Mouse (Mus musculus) forebrain, embryonic 16.5 days (tissue): ENCODE measurements around the gene Gm20509. TPM values are rescaled to one million over a fixed set of nuclear protein-coding genes. Genes with fewer than 3 reads are reported as not detected.

Experiments used
- ATAC-seq: fragments of 200-750 bp; cut with Nextera tagmentation; 2 replicates; pipeline ENCODE4 v1.8.0; 2017; ENCODE audit warnings: mild to moderate bottlenecking, moderate library complexity
- H3K27ac ChIP-seq: fragments of 300-500 bp; sonication (generic); 2 replicates; pipeline ENCODE4 v1.5.1; 2014; ENCODE audit warnings: low read length, control low read depth
- H3K27me3 ChIP-seq: fragments of 300-500 bp; sonication (generic); replicated peaks from 2 replicates; pipeline ENCODE4 v1.6.1; 2014; ENCODE audit warnings: low read length; ENCODE audit not compliant: control insufficient read depth, insufficient read depth
- H3K36me3 ChIP-seq: fragments of 300-500 bp; sonication (generic); 2 replicates; pipeline ENCODE4 v1.6.1; 2014; ENCODE audit not compliant: control insufficient read depth, insufficient read depth
- H3K4me1 ChIP-seq: fragments of 300-500 bp; sonication (generic); replicated peaks from 2 replicates; pipeline ENCODE4 v1.6.1; 2014; ENCODE audit warnings: low read length; ENCODE audit not compliant: control insufficient read depth, insufficient read depth
- H3K4me2 ChIP-seq: fragments of 300-500 bp; sonication (generic); 2 replicates; pipeline ENCODE4 v1.6.1; 2014; ENCODE audit warnings: mild to moderate bottlenecking, low read length, control low read depth
- H3K4me3 ChIP-seq: fragments of 300-500 bp; sonication (generic); replicated peaks from 2 replicates; pipeline ENCODE4 v1.5.1; 2014; ENCODE audit warnings: mild to moderate bottlenecking, low read length, control low read depth
- H3K9ac ChIP-seq: fragments of 300-500 bp; sonication (generic); replicated peaks from 2 replicates; pipeline ENCODE4 v1.6.1; 2014; ENCODE audit warnings: low read depth, low read length, control low read depth
- H3K9me3 ChIP-seq: fragments of 300-500 bp; sonication (generic); 2 replicates; pipeline ENCODE4 v1.6.1; 2016; ENCODE audit warnings: low read length; ENCODE audit not compliant: control insufficient read depth
- WGBS: fragments of 180-500 bp; shearing (Covaris S2); extraction: QIAGEN DNeasy Blood & Tissue Kit; methylation state at CpG from one replicate; pipeline ENCODE4 v1.1.7; 2014; 5-methylcytosine and 5-hydroxymethylcytosine counted together
- polyA plus RNA-seq: library from polyadenylated mRNA; unstranded; fragments of >200 nt; fragmentation: Nextera tagmentation; extraction: Ambion mirVana; gene quantifications from 2 replicates; pipeline ENCODE4 v1.2.1, GENCODE M21; 2015

Gm20509 gene
- not detected in 2 replicates for polyA plus RNA-seq

DNA sequence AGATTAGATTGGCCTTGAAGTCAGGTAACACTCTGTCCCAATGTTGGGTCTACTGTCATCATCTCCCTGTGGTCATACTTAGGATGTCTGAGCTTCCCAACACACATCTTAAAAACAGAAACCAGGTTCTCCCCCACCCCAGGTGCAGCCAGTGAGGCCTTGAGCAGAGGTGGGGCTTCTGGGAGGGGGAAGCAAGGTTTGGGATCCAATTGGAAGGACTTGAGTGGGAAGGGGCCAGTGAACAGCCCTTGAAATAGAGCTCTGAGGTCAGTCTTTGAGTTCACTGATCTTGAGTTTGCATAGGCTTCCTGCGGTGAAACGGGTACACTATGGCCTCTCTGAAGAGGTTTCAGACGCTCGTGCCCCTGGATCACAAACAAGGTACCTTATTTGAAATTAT lies at the start of gene Gm20509:
TSS of gene Gm20509 (plus strand) at position 290 of the 400 bp plus-strand sequence.
- WGBS: 93% methylated on average over 4 of the region's 4 CpGs
- Histone ChIP-seq H3K27me3 (peaks cover 25% of the 10 kb centered on the region), H3K9me3 (no peaks in the 10 kb centered on the region), H3K4me3 (peak within 1 kb of the TSS; percentile 35), H3K4me1 (peaks cover 6% of the 10 kb centered on the region), H3K27ac (no peak within 1 kb of the TSS), H3K36me3 (no peaks in the 10 kb centered on the region), H3K4me2 (peak within 1 kb of the TSS; percentile 60), H3K9ac (peak within 1 kb of the TSS; percentile 50)
- ATAC-seq: no peak

DNA sequence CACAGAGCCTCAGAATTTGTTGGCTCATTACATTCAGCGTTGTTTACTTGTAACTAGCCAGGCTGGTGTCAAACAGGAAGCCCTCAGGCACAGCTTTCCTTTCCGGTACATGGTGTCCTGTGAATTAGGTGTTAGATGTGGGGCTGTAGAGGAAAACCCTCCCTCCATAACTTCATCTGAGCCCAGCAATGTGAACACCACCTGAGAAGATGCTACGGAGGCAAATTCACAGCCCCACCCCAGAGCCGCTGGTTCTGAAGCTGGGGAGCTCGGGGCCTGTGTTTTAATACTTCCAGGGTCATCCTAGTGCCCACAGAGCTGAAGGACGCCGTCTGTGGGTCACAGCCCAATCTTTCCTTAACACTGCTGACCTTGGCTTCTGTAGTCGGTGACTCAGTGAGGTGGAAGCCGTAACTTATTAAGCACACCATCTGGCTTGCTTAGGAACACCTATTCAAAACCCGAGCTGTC lies 46.8 kb upstream of the Gm20509 start:
- ATAC-seq: no peak
- no peak overlapping the region for H3K27ac ChIP-seq
- H3K27me3 ChIP-seq: no peaks in the 10 kb centered on the region
- no peaks in the 10 kb centered on the region for H3K4me1 ChIP-seq
- H3K9me3 ChIP-seq: no peaks in the 10 kb centered on the region
- H3K4me2 ChIP-seq: no peak overlapping the region
- no peaks in the 10 kb centered on the region for H3K36me3 ChIP-seq
- no peak overlapping the region for H3K9ac ChIP-seq
- WGBS: 70% methylated on average over 10 of the region's 10 CpGs
- no peak overlapping the region for H3K4me3 ChIP-seq

DNA sequence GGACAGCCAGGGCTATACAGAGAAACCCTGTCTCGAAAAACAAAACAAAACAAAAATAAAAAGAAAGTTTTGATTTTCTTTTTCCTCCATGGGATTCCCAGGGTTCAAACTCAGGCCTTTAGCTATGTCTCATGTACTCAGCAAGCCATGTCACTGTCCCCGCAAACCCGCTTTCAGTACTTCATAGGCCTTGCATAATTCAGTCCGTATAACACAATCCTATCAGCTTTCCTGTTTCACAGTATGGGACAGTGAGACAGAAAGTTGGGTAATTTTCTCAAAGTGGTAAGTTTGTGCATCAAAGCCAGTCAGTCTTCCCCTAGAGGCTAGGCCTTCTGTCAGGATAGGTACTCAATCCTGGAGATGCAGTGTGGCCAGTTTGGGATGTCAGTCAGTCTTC lies 43.0 kb upstream of the Gm20509 start:
- Histone ChIP-seq H3K27ac (no peak overlapping the region), H3K4me1 (no peaks in the 10 kb centered on the region), H3K4me3 (no peak overlapping the region), H3K36me3 (no peaks in the 10 kb centered on the region), H3K4me2 (no peak overlapping the region), H3K27me3 (no peaks in the 10 kb centered on the region), H3K9me3 (no peaks in the 10 kb centered on the region), H3K9ac (no peak overlapping the region)
- ATAC-seq: no peak
- WGBS: 92% methylated on average over 4 of the region's 4 CpGs

DNA sequence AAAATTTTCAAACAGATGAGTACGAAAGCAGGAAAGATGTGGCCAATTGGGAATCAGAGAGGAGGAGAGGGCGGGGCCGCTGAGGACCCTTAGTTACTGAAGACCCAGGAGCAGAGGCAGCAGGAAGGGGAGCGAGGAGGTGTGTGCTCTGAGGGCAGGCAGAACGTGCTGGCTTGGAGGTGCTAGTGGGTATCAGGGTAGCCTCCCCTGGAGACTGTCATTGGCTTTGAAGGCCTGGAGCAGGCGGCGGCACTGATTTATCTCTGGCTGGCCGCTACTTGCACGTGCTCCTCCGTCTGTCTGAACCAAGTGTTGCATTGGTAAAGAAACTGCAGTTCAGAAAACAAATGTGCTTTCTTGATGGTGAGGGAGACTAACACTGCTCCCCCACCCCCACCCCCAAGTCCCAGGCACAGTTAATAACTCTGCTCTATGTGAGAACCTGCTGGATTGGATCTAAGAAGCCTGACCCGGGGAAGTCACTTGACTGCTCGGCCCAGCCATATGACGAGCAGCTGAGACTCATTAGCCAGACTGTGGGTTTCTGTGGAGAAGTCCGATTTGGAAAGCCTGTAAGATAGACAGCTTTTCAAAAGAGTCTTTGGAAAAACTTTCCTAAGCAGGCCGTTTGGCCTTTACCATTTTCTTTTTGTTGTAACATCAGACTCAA lies 38.5 kb upstream of the Gm20509 start:
- no peak overlapping the region for H3K27ac ChIP-seq
- no peak for ATAC-seq
- H3K27me3 ChIP-seq: no peaks in the 10 kb centered on the region
- no peaks in the 10 kb centered on the region for H3K9me3 ChIP-seq
- no peaks in the 10 kb centered on the region for H3K36me3 ChIP-seq
- no peaks in the 10 kb centered on the region for H3K4me1 ChIP-seq
- H3K9ac ChIP-seq: no peak overlapping the region
- WGBS: 42% methylated on average over 15 of the region's 15 CpGs
- H3K4me3 ChIP-seq: no peak overlapping the region
- no peak overlapping the region; the same call in 1 of the 2 replicates for H3K4me2 ChIP-seq

DNA sequence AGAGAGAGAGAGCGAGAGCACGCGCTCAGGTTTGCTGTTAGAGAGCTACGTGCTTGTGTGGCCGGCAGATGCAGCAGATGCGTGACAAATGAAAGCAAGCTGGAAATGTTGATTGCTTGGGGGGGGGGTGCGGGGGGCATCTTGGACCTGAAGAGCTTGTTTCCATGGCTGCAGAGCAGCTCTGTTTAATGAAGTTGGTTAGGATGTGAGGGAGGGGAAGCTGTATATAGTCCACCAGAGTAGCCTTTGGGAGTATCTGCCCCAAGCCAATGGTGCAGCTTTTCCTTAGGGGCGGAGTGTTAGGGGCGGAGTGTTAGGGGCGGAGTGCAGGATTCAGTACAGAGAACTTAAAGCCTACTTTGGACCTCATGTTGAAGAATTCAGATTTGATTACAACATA lies 35.2 kb upstream of the Gm20509 start:
- Histone ChIP-seq H3K9ac (no peak overlapping the region), H3K27me3 (no peaks in the 10 kb centered on the region), H3K4me2 (no peak overlapping the region), H3K9me3 (no peaks in the 10 kb centered on the region), H3K4me3 (no peak overlapping the region), H3K4me1 (no peaks in the 10 kb centered on the region), H3K27ac (no peak overlapping the region), H3K36me3 (no peaks in the 10 kb centered on the region)
- ATAC-seq: no peak
- WGBS: 45% methylated on average over 10 of the region's 10 CpGs

DNA sequence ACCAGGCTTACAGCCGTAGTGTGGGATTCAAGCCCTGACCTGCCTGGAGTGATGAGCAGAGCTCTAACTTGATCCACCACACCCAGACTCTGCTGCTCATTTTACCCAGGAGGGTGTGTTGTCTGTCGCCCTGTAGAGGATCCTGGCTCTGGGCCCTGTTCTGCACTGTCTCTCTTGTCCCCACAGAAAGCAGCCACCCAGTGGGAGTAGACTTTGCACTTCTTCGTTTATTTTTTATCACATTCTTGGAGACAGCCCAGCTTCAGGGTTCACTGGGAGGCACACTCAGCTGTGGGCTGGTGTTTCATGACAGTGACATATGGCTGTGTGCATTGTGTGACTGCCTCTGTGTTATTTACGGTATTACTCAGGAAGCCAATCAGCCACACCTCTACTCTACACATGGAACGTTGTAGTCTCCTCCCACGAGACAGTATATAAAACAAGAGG lies 34.0 kb upstream of the Gm20509 start:
- Histone ChIP-seq H3K36me3 (no peaks in the 10 kb centered on the region), H3K27me3 (no peaks in the 10 kb centered on the region), H3K4me2 (no peak overlapping the region), H3K9ac (no peak overlapping the region), H3K4me1 (no peaks in the 10 kb centered on the region), H3K27ac (no peak overlapping the region), H3K9me3 (no peaks in the 10 kb centered on the region), H3K4me3 (no peak overlapping the region)
- ATAC-seq: no peak
- WGBS: 63% methylated on average over 6 of the region's 6 CpGs

DNA sequence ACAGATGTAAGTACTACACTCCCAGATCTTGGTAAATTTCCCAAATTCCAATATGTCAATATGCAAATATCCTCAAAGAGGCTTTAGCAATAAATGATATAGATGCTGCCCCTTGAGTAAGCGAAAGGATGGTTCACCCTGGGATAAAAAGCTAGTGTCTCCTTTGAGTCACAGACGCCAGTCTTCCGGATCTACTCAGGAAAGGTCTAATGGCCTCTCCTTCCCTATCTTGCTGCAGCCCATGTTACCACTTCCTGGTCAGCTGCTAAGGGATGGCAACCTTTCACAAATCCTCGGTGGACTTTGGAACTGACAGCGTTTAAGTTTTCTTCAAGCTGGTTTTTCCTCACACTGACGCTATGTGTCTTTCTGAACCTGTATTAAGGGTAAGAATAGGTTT lies 33.6 kb upstream of the Gm20509 start:
- no peak overlapping the region for H3K4me3 ChIP-seq
- H3K36me3 ChIP-seq: no peaks in the 10 kb centered on the region
- H3K4me1 ChIP-seq: no peaks in the 10 kb centered on the region
- no peak overlapping the region for H3K4me2 ChIP-seq
- 86% methylated on average over 6 of the region's 6 CpGs for WGBS
- H3K27me3 ChIP-seq: no peaks in the 10 kb centered on the region
- H3K9ac ChIP-seq: no peak overlapping the region
- no peaks in the 10 kb centered on the region for H3K9me3 ChIP-seq
- H3K27ac ChIP-seq: no peak overlapping the region
- no peak for ATAC-seq

DNA sequence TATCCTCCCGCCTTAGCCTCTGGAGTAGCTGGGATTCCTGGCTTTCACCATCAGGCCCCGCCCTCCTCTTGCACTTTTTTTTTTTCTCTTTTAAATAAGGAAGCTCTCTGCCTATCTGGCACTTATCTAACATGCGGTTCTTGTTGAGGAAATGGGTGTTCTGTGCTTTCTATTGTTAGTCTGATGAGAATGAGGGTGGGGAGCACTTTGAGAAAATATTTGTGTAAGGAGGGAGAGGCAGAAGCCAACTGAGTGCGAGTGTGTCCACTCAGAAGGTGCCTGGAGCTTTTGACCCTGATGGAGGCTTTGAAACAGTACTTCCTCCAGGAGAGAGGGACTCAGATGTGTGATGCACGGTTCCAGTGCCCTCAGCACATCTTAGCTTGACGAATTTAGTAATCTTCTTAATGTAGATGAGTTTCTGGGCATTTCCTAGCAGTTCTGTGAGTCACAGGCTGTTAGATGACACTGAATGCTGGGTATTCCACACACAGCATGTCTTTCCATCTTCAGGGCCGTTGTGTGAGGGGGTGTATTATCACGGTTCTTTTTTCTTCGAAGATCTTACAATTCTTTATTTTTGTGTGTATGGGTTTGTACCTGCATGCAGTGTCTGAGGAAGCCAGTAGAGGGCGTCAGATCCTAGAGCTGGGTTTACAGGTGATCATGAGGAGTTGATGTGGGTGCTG lies 31.2 kb upstream of the Gm20509 start:
- H3K36me3 ChIP-seq: no peaks in the 10 kb centered on the region
- H3K9me3 ChIP-seq: no peaks in the 10 kb centered on the region
- no peaks in the 10 kb centered on the region for H3K4me1 ChIP-seq
- no peak overlapping the region for H3K9ac ChIP-seq
- 73% methylated on average over 10 of the region's 10 CpGs for WGBS
- H3K4me3 ChIP-seq: no peak overlapping the region
- no peak for ATAC-seq
- H3K4me2 ChIP-seq: no peak overlapping the region
- no peaks in the 10 kb centered on the region for H3K27me3 ChIP-seq
- no peak overlapping the region for H3K27ac ChIP-seq

DNA sequence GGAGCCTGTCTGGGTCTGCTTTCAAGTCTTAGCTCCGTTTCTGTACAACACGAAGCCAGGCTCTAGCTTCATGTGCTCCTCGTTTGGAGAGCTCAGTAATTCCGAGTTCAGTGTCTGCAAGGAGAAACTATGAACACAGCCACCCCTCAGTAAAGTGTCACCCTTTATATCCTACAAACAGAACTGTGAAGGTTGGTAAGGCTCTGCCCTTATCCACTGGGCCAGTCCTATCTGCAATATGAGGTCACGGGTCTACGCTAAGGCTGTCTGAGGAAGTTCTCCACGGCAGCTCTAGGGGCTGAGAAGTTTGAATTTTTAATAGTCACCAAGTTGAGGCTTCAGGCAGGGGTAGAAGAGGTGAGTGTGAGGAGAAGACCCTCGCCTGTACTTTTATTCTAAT lies 29.8 kb upstream of the Gm20509 start:
- Histone ChIP-seq H3K27ac (no peak overlapping the region), H3K9ac (no peak overlapping the region), H3K4me1 (no peaks in the 10 kb centered on the region), H3K4me2 (no peak overlapping the region), H3K4me3 (no peak overlapping the region), H3K9me3 (no peaks in the 10 kb centered on the region), H3K27me3 (no peaks in the 10 kb centered on the region), H3K36me3 (no peaks in the 10 kb centered on the region)
- no peak for ATAC-seq
- WGBS: 87% methylated on average over 8 of the region's 8 CpGs
